Mouse (Mus musculus): Measurements from ENCODE around the gene Foxr1.

DNA sequence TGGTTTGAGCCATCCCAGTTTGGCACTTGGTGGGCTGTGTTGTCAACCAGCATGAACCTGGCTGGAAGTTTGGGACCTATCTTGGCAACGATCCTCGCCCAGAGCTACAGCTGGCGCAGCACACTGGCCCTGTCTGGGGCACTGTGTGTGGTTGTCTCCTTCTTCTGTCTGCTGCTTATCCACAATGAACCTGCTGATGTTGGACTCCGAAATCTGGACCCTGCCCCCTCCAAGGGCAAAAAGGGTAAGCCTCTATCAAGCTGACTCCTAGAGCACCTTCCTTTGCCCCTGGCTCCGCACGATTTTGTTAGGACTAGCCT lies 41.2 kb downstream of the Foxr1 start:
- TF ChIP-seq CTCF (IDR thresholded peaks at IDR 0.05) (no peak), EP300 (IDR thresholded peaks at IDR 0.05) (no peak)
